ENCODE assay signal across 20 mouse cellular contexts in the genomic region with DNA sequence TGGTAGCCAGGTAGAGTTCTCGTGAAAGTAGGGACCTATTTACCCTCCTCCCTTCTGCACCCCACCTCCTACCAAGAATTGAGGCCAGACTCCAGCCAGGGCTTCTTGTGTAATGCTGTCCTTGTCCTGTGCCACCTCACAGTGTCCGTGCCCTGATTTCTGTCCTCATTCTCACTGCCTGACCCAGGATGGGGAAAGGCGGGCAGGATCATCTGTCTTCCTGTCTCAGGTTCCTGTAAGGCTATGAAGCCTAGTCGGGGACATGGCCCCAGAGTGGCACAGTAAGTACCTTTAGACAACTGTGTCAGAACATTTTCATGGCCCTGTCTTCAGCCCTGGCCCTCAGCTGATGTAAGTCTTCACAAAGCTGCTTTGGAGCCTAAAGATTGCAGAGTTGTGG. TPM values are rescaled to one million over a fixed set of nuclear protein-coding genes. Genes with fewer than 3 reads are reported as not detected.
DNase-seq lines count a peak whose midpoint lies in the region; ATAC-seq and TF ChIP-seq lines count a peak whose summit lies in the region.
"Had no signal": no experiment of that assay in that cellular context is flagged by ENCODE, and none has a peak within 500 bp of the region (broad histone marks: within the 10 kb centered on the region; RNA-seq: fewer than 3 reads in every experiment).

No protein-coding gene starts in this region.

- peak; percentile 78 for DNase-seq in gastrocnemius, adult 2 months
- DNase-seq in gastrocnemius, postnatal 4 days (ENCODE audit: low spot score in 2 of 2) = no peak
- DNase-seq in heart, postnatal 4 days = no peak
- DNase-seq in adrenal gland, postnatal 14 days = peak; percentile 69
- peak; percentile 70 for DNase-seq in skeletal muscle tissue, adult 2 months (ENCODE audit: low read depth, low spot score)
- no peak for DNase-seq in urinary bladder, postnatal 36 days (ENCODE audit: low spot score in 2 of 2)
- DNase-seq: B cell, adult 2 months; cerebellum, postnatal 36 days; heart, postnatal 36 days; midbrain, embryonic 14.5 days had no signal

- WGBS in heart, embryonic 15.5 days = 73% methylated on average over 4 of the region's 4 CpGs

- no peaks in the 10 kb centered on the region for H3K9me3 ChIP-seq in heart, embryonic 15.5 days (replicated peaks)
- H3K9me3 ChIP-seq: forebrain, embryonic 13.5 days; G1E; liver, embryonic 15.5 days; lung, embryonic 15.5 days had no signal

- peaks cover 38% of the 10 kb centered on the region for H3K4me1 ChIP-seq in heart, embryonic 15.5 days (replicated peaks)

- intact Hi-C loops in gastrocnemius, adult 2 months (cut with DNase I) = no loop called here

- H3K27ac ChIP-seq in gastrocnemius, adult 2 months = peak overlapping the region; percentile 74
- peak overlapping the region; percentile 82 for H3K27ac ChIP-seq in heart, embryonic 15.5 days
- H3K27ac ChIP-seq: forebrain, embryonic 13.5 days; hindbrain, embryonic 14.5 days; left cerebral cortex, adult 2 months; liver, embryonic 15.5 days; lung, embryonic 15.5 days had no signal

- ATAC-seq in heart, embryonic 15.5 days (replicated peaks; ENCODE audit: insufficient number of reproducible peaks, insufficient read depth, low FRiP score, low read depth) = no peak
- ATAC-seq: forebrain, embryonic 13.5 days; inflammation-experienced regulatory T-cells, adult 6 months; Patski had no signal

- no peak overlapping the region for H3K4me2 ChIP-seq in heart, embryonic 15.5 days
- H3K4me2 ChIP-seq: forebrain, embryonic 13.5 days; hindbrain, embryonic 14.5 days; liver, embryonic 15.5 days; lung, embryonic 15.5 days had no signal

- H3K27me3 ChIP-seq in heart, embryonic 15.5 days = no peaks in the 10 kb centered on the region
- H3K27me3 ChIP-seq: CH12.LX; forebrain, embryonic 13.5 days; liver, embryonic 15.5 days; lung, embryonic 15.5 days; Patski had no signal

- no peak for TF ChIP-seq CTCF in gastrocnemius, adult 2 months (IDR thresholded peaks at IDR 0.05)

- H3K9ac ChIP-seq in heart, embryonic 15.5 days = no peak overlapping the region
- H3K9ac ChIP-seq: forebrain, embryonic 13.5 days; hindbrain, embryonic 14.5 days; liver, embryonic 15.5 days; lung, embryonic 15.5 days had no signal

- no peak overlapping the region for H3K4me3 ChIP-seq in gastrocnemius, adult 2 months
- H3K4me3 ChIP-seq in heart, embryonic 15.5 days = no peak overlapping the region
- H3K4me3 ChIP-seq: forebrain, embryonic 13.5 days; left cerebral cortex, adult 2 months; liver, embryonic 15.5 days; lung, embryonic 15.5 days had no signal

- no peaks in the 10 kb centered on the region for H3K36me3 ChIP-seq in heart, embryonic 15.5 days
- H3K36me3 ChIP-seq: G1E; liver, embryonic 15.5 days; lung, embryonic 15.5 days had no signal

RNA-seq across cellular contexts. Expression of a gene that starts 12.7 kb away (rescaled TPM):
- total RNA-seq in gastrocnemius, adult 2 months (2021) = 10 to 100 TPM in 1 of 2 experiments, 1 to 10 TPM in 1; 5.6 to 14.8 TPM
- total RNA-seq in gastrocnemius, postnatal 4 days (2021) = 10 to 100 TPM; 25.3 to 32.0 TPM
- 37.5 and 49.6 TPM in 2 replicates for polyA plus RNA-seq in heart, embryonic 15.5 days (2015; fragmentation: Nextera tagmentation; extraction: Ambion mirVana)
- total RNA-seq in heart, postnatal 4 days (2021) = 10 to 100 TPM; 28.6 to 30.9 TPM
- 133 and 145 TPM in 2 replicates for total RNA-seq in adrenal gland, postnatal 14 days (2021)

RNA-seq across cellular contexts. Expression of a gene that starts 15.5 kb away (rescaled TPM):
- total RNA-seq in gastrocnemius, adult 2 months (2021) = 1 to 10 TPM; 4.9 to 5.5 TPM
- total RNA-seq in gastrocnemius, postnatal 4 days (2021) = 10 to 100 TPM; 10.6 to 11.0 TPM
- 8.8 and 11.5 TPM in 2 replicates for polyA plus RNA-seq in heart, embryonic 15.5 days (2015; fragmentation: Nextera tagmentation; extraction: Ambion mirVana)
- total RNA-seq in heart, postnatal 4 days (2021) = 10 to 100 TPM in 1 of 2 experiments, 1 to 10 TPM in 1; 9.6 to 10.5 TPM
- total RNA-seq in adrenal gland, postnatal 14 days (2021) = 20.8 and 23.9 TPM in 2 replicates

Comparison
In these comparisons a context has a peak if more than half of its experiments do, and no peak if none do; other contexts are left out.
1. DNase-seq: peak in gastrocnemius, adult 2 months (single experiment), adrenal gland, postnatal 14 days (single experiment) and skeletal muscle tissue, adult 2 months (single experiment); none in gastrocnemius, postnatal 4 days (0 of 2), heart, postnatal 4 days (single experiment) and urinary bladder, postnatal 36 days (0 of 2).